Mouse (Mus musculus): ENCODE measurements around the gene Vamp3.
"Not testable (repeated sequence)": the region's sequence is repeated elsewhere in the genome, so short reads cannot be mapped to it uniquely, and the experiment has no call there.

The Vamp3 gene

GRCm38 (mm10) chr4:151046524-151046923 lies 11.2 kb downstream of the Vamp3 start:
- no peak for ATAC-seq (ENCODE audit: insufficient number of reproducible peaks, low FRiP score, low TSS enrichment)

GRCm38 (mm10) chr4:151044944-151045570 lies 12.7 kb downstream of the Vamp3 start:
- peak; percentile 95 for ATAC-seq (ENCODE audit: insufficient number of reproducible peaks, low FRiP score, low TSS enrichment)

- peak; percentile 42; the same call in 1 of the 2 replicates for ATAC-seq (ENCODE audit: insufficient number of reproducible peaks, low FRiP score, low TSS enrichment)
Observed at GRCm38 (mm10) chr4:151044037-151044943, 13.5 kb downstream of the Vamp3 start, which contains the start of gene Per3. Gene Per3, minus strand, starts transcription at chr4:151044665.

GRCm38 (mm10) chr4:151043281-151043680 lies 14.5 kb downstream of the Vamp3 start:
- no peak for ATAC-seq (ENCODE audit: insufficient number of reproducible peaks, low FRiP score, low TSS enrichment)

GRCm38 (mm10) chr4:151041506-151041905 lies 16.3 kb downstream of the Vamp3 start:
- ATAC-seq (ENCODE audit: insufficient number of reproducible peaks, low FRiP score, low TSS enrichment): no peak

- ATAC-seq (ENCODE audit: insufficient number of reproducible peaks, low FRiP score, low TSS enrichment): no peak
Observed at GRCm38 (mm10) chr4:151037800-151038199, 20.0 kb downstream of the Vamp3 start.

GRCm38 (mm10) chr4:151036521-151036920 lies 21.2 kb downstream of the Vamp3 start:
- no peak for ATAC-seq (ENCODE audit: insufficient number of reproducible peaks, low FRiP score, low TSS enrichment)

- ATAC-seq (ENCODE audit: insufficient number of reproducible peaks, low FRiP score, low TSS enrichment): no peak; the same call in 1 of the 2 replicates
Observed at GRCm38 (mm10) chr4:151027001-151027400, 30.8 kb downstream of the Vamp3 start.

GRCm38 (mm10) chr4:151024152-151024551 lies 33.6 kb downstream of the Vamp3 start:
- ATAC-seq (ENCODE audit: insufficient number of reproducible peaks, low FRiP score, low TSS enrichment): no peak

GRCm38 (mm10) chr4:151017356-151017755 lies 40.4 kb downstream of the Vamp3 start:
- not testable (repeated sequence) for ATAC-seq (ENCODE audit: insufficient number of reproducible peaks, low FRiP score, low TSS enrichment)

- ATAC-seq (ENCODE audit: insufficient number of reproducible peaks, low FRiP score, low TSS enrichment): no peak
Observed at GRCm38 (mm10) chr4:151015946-151016345, 41.8 kb downstream of the Vamp3 start.

GRCm38 (mm10) chr4:151010316-151010715 lies 47.4 kb downstream of the Vamp3 start:
- no peak for ATAC-seq (ENCODE audit: insufficient number of reproducible peaks, low FRiP score, low TSS enrichment)

GRCm38 (mm10) chr4:151006945-151007344 lies 50.8 kb downstream of the Vamp3 start:
- ATAC-seq (ENCODE audit: insufficient number of reproducible peaks, low FRiP score, low TSS enrichment): no peak

GRCm38 (mm10) chr4:151005656-151006318 lies 52.0 kb downstream of the Vamp3 start:
- no peak for ATAC-seq (ENCODE audit: insufficient number of reproducible peaks, low FRiP score, low TSS enrichment)

- no peak for ATAC-seq (ENCODE audit: insufficient number of reproducible peaks, low FRiP score, low TSS enrichment)
Observed at GRCm38 (mm10) chr4:151001397-151001796, 56.4 kb downstream of the Vamp3 start.

GRCm38 (mm10) chr4:150998626-150999025 lies 59.1 kb downstream of the Vamp3 start:
- no peak for ATAC-seq (ENCODE audit: insufficient number of reproducible peaks, low FRiP score, low TSS enrichment)
